Mouse (Mus musculus) G1E (cell line): ENCODE data around the gene Scrn1. TPM values are rescaled to one million over a fixed set of nuclear protein-coding genes. Genes with fewer than 3 reads are reported as not detected.

ENCODE experiments used
- ATAC-seq: 2 replicates; pipeline ENCODE4 v1.8.0; 2016; ENCODE audit warnings: mild to moderate bottlenecking; ENCODE audit not compliant: insufficient number of reproducible peaks, poor library complexity, low FRiP score, severe bottlenecking; ENCODE audit errors: extremely low read depth
- DNase-seq: peaks from one replicate; pipeline ENCODE4 v3.0.0; 2012; ENCODE audit warnings: low spot score
- H3K27me3 ChIP-seq: 2 replicates; pipeline ENCODE4 v1.6.1; 2012; ENCODE audit warnings: mild to moderate bottlenecking, low read length, inconsistent platforms; ENCODE audit not compliant: insufficient read depth
- H3K36me3 ChIP-seq: replicated peaks from 2 replicates; pipeline ENCODE3; 2012; ENCODE audit warnings: mild to moderate bottlenecking, inconsistent platforms
- H3K4me1 ChIP-seq: 2 replicates; pipeline ENCODE4 v1.6.1; 2012; ENCODE audit warnings: low read depth, low read length, inconsistent platforms, mixed read lengths; ENCODE audit not compliant: insufficient read depth
- H3K4me3 ChIP-seq: 2 replicates; pipeline ENCODE4 v1.5.1; 2012; ENCODE audit warnings: low read depth, mild to moderate bottlenecking, inconsistent platforms, low read length, moderate library complexity, mixed read lengths
- H3K9me3 ChIP-seq: replicated peaks from 2 replicates; pipeline ENCODE4 v1.6.1; 2012; ENCODE audit warnings: inconsistent platforms
- CTCF ChIP-seq: IDR thresholded peaks from 2 replicates; pipeline ENCODE4 v1.5.1; 2012; ENCODE audit warnings: low read depth, low read length, inconsistent platforms, mixed read lengths
- GATA1 ChIP-seq: IDR thresholded peaks from 2 replicates; pipeline ENCODE4 v1.6.1; 2012; ENCODE audit warnings: borderline replicate concordance, low read length, inconsistent platforms, mixed read lengths
- GATA2 ChIP-seq: IDR thresholded peaks from 2 replicates; pipeline ENCODE4 v1.6.1; 2012; ENCODE audit warnings: low read depth, low read length, inconsistent platforms, borderline replicate concordance
- POLR2AphosphoS5 ChIP-seq: IDR thresholded peaks from 2 replicates; pipeline ENCODE4 v1.6.1; 2012; ENCODE audit warnings: low read depth, low read length, inconsistent platforms; ENCODE audit not compliant: insufficient replicate concordance
- TAL1 ChIP-seq: conservative IDR thresholded peaks from 2 replicates; pipeline ENCODE4 v1.6.1; 2012; ENCODE audit warnings: low read depth, low read length, inconsistent platforms, mixed read lengths
- polyA plus RNA-seq: library from polyadenylated mRNA; stranded (reverse); fragments of >175 nt; gene quantifications from 2 replicates; pipeline ENCODE4 v1.2.3, GENCODE M21; 2012
- total RNA-seq, 2 experiments: library from RNA; stranded (forward) in 1 of 2; stranded (reverse) in 1 of 2; fragments of 200-1000 nt in 1 of 2; fragments of >200 nt in 1 of 2; fragmentation: Nextera tagmentation in 1 of 2; gene quantifications; 2 replicates each; pipeline ENCODE4 v1.2.3; 2014 to 2017

The Scrn1 gene
- total and polyA plus RNA-seq, 3 experiments, result 0.55 TPM; not detected in 2

GRCm38 (mm10) chr6:54475926-54476667 lies 90.2 kb downstream of the Scrn1 start:
- TF ChIP-seq POLR2AphosphoS5, result no peak
- TF ChIP-seq GATA1, result no peak
- TF ChIP-seq GATA2, result no peak
- TF ChIP-seq CTCF, result no peak
- no peak for TF ChIP-seq TAL1
- Histone ChIP-seq H3K4me1 (no peaks in the 10 kb centered on the region), H3K36me3 (no peaks in the 10 kb centered on the region), H3K9me3 (peaks cover 9% of the 10 kb centered on the region), H3K27me3 (no peaks in the 10 kb centered on the region), H3K4me3 (no peak overlapping the region)
- no peak for ATAC-seq
- no peak for DNase-seq

- no peak for ATAC-seq
- H3K27me3 ChIP-seq, result no peaks in the 10 kb centered on the region
These were observed 93.2 kb downstream of the Scrn1 start for GRCm38 (mm10) chr6:54472846-54473715.

GRCm38 (mm10) chr6:54471866-54472265 lies 94.4 kb downstream of the Scrn1 start:
- no peak for ATAC-seq
- no peaks in the 10 kb centered on the region for H3K4me1 ChIP-seq
- DNase-seq, result no peak
- TF ChIP-seq GATA2 (no peak), TAL1 (no peak), GATA1 (no peak), CTCF (no peak), POLR2AphosphoS5 (no peak)
- H3K36me3 ChIP-seq, result no peaks in the 10 kb centered on the region
- H3K9me3 ChIP-seq, result peaks cover 9% of the 10 kb centered on the region
- no peaks in the 10 kb centered on the region for H3K27me3 ChIP-seq
- no peak overlapping the region for H3K4me3 ChIP-seq

More at GRCm38 (mm10) chr6:54472846-54473715, 93.2 kb downstream of the Scrn1 start:
- Histone ChIP-seq H3K36me3 (no peaks in the 10 kb centered on the region), H3K4me3 (no peak overlapping the region), H3K9me3 (peaks cover 9% of the 10 kb centered on the region), H3K4me1 (no peaks in the 10 kb centered on the region)
- TF ChIP-seq POLR2AphosphoS5, result no peak
- TF ChIP-seq CTCF, result no peak
- TF ChIP-seq TAL1, result no peak
- no peak for TF ChIP-seq GATA2
- TF ChIP-seq GATA1, result no peak
- DNase-seq, result no peak

GRCm38 (mm10) chr6:54467371-54467770 lies 98.9 kb downstream of the Scrn1 start:
- TF ChIP-seq POLR2AphosphoS5, result no peak
- TF ChIP-seq TAL1, result no peak
- no peak for TF ChIP-seq CTCF
- no peak for TF ChIP-seq GATA2
- no peak for TF ChIP-seq GATA1

GRCm38 (mm10) chr6:54464926-54465325 lies 101.4 kb downstream of the Scrn1 start:
- Histone ChIP-seq H3K9me3 (peaks cover 6% of the 10 kb centered on the region), H3K36me3 (no peaks in the 10 kb centered on the region), H3K27me3 (no peaks in the 10 kb centered on the region), H3K4me1 (no peaks in the 10 kb centered on the region), H3K4me3 (no peak overlapping the region)
- ATAC-seq (no peak), DNase-seq (no peak)
- no peak for TF ChIP-seq POLR2AphosphoS5
- TF ChIP-seq GATA2, result no peak
- TF ChIP-seq TAL1, result no peak
- TF ChIP-seq CTCF, result no peak
- TF ChIP-seq GATA1, result no peak

More at GRCm38 (mm10) chr6:54467371-54467770, 98.9 kb downstream of the Scrn1 start:
- Histone ChIP-seq H3K4me1 (no peaks in the 10 kb centered on the region), H3K27me3 (no peaks in the 10 kb centered on the region), H3K36me3 (no peaks in the 10 kb centered on the region), H3K9me3 (0 out of 2 replicates have a peak, but pooled peaks cover 2% of the 10 kb centered on the region), H3K4me3 (no peak overlapping the region)
- no peak for DNase-seq
- ATAC-seq, result no peak
